In genomic region chr6:83891687-83892086, GRCm38 (mm10) we compare ENCODE assay signal across 23 mouse cellular contexts. TPM values are rescaled to one million over a fixed set of nuclear protein-coding genes. Genes with fewer than 3 reads are reported as not detected.
DNase-seq lines count a peak whose midpoint lies in the region; ATAC-seq and TF ChIP-seq lines count a peak whose summit lies in the region.
"Had no signal": no experiment of that assay in that cellular context is flagged by ENCODE, and none has a peak within 500 bp of the region (broad histone marks: within the 10 kb centered on the region; RNA-seq: fewer than 3 reads in every experiment).

No protein-coding gene starts in this region.

- TF ChIP-seq EP300 in CH12.LX (IDR thresholded peaks at IDR 0.05; ENCODE audit: low read length) (peak; percentile 65), ES-Bruce4 (IDR thresholded peaks at IDR 0.05; ENCODE audit: insufficient read depth, low read depth, low read length) (no peak)

- H3K36me3 ChIP-seq in CH12.LX (replicated peaks in 1 of 2; ENCODE audit: control insufficient read depth in 1 of 2, insufficient read depth in 1 of 2, low read length in 1 of 2) (no peaks in the 10 kb centered on the region), E14TG2a.4 (ENCODE audit: insufficient read depth, low read length) (peaks cover 10% of the 10 kb centered on the region), ES-Bruce4 (ENCODE audit: control insufficient read depth, insufficient read depth, low read length, poor library complexity, severe bottlenecking) (no peaks in the 10 kb centered on the region), ES-E14 (ENCODE audit: control insufficient read depth, insufficient read depth, low read length, poor library complexity, severe bottlenecking) (no peaks in the 10 kb centered on the region)
- H3K36me3 ChIP-seq in midbrain, embryonic 10.5 days: no peaks in the 10 kb centered on the region
- H3K36me3 ChIP-seq in heart, embryonic 12.5 days: no peaks in the 10 kb centered on the region
- H3K36me3 ChIP-seq: G1E had no signal

- no peak for TF ChIP-seq RAD21 in CH12.LX (IDR thresholded peaks at IDR 0.05; ENCODE audit: low read depth, low read length)

- no peaks in the 10 kb centered on the region for H3K79me2 ChIP-seq in CH12.LX (replicated peaks; ENCODE audit: control insufficient read depth, extremely low read depth, insufficient read depth, poor library complexity, severe bottlenecking)

- dilution Hi-C loops in CH12.LX (cut with MboI; ENCODE audit: extremely low pct_ligation_motif_present, extremely low pct_unique_long_range_greater_than_20kb, low sequenced_read_pairs): no loop called here

- H3K4me2 ChIP-seq in CH12.LX (ENCODE audit: insufficient read depth, low read depth, poor library complexity, severe bottlenecking): no peak overlapping the region
- H3K4me2 ChIP-seq in heart, embryonic 12.5 days: no peak overlapping the region

- no peak for DNase-seq in CH12.LX (ENCODE audit: extremely low read depth)
- no peak for DNase-seq in ES-E14 (ENCODE audit: low read depth, low spot score)
- no peak for DNase-seq in midbrain, embryonic 10.5 days (ENCODE audit: low spot score)
- DNase-seq in left cerebral cortex, adult 9 months (ENCODE audit: low spot score in 2 of 2): no peak
- no peak for DNase-seq in yolk sac, embryonic 10.5 days (ENCODE audit: low spot score)
- DNase-seq: adrenal gland, adult 8-10 months; adrenal gland, postnatal 10 days; adrenal gland, postnatal 25 days; adrenal gland, postnatal 36 days; B cell, adult 2 months; cerebellum, adult 11 months; cerebellum, adult 11-12 months; cerebellum, adult 18-20 months; cerebellum, adult 2 months; cerebellum, adult 8-10 months; cerebellum, adult 9-10 months had no signal

- WGBS in midbrain, embryonic 10.5 days: 84% methylated on average over 2 of the region's 2 CpGs
- WGBS in heart, embryonic 12.5 days: 74% methylated on average over 2 of the region's 2 CpGs

- no peaks in the 10 kb centered on the region for H3K9me3 ChIP-seq in CH12.LX (replicated peaks; ENCODE audit: low read length)
- no peaks in the 10 kb centered on the region; the same call in 1 of the 2 replicates for H3K9me3 ChIP-seq in E14TG2a.4 (ENCODE audit: low read length)
- H3K9me3 ChIP-seq in ES-Bruce4 (replicated peaks; ENCODE audit: control insufficient read depth, insufficient read depth, low read length, poor library complexity, severe bottlenecking): no peaks in the 10 kb centered on the region
- no peaks in the 10 kb centered on the region for H3K9me3 ChIP-seq in ES-E14 (ENCODE audit: control insufficient read depth, insufficient read depth, low read depth, low read length)
- no peaks in the 10 kb centered on the region for H3K9me3 ChIP-seq in midbrain, embryonic 10.5 days (replicated peaks)
- no peaks in the 10 kb centered on the region for H3K9me3 ChIP-seq in heart, embryonic 12.5 days (replicated peaks)
- H3K9me3 ChIP-seq: G1E had no signal

- H3K27me3 ChIP-seq in CH12.LX (replicated peaks) (no peaks in the 10 kb centered on the region), E14TG2a.4 (ENCODE audit: insufficient read depth, low read length) (no peaks in the 10 kb centered on the region), ES-Bruce4 (ENCODE audit: control insufficient read depth, insufficient read depth, low read length, poor library complexity, severe bottlenecking) (no peaks in the 10 kb centered on the region)
- no peaks in the 10 kb centered on the region for H3K27me3 ChIP-seq in midbrain, embryonic 10.5 days (ENCODE audit: low read depth, poor library complexity, severe bottlenecking)
- no peaks in the 10 kb centered on the region for H3K27me3 ChIP-seq in heart, embryonic 12.5 days (replicated peaks)
- H3K27me3 ChIP-seq: Patski had no signal

- in situ Hi-C loops in CH12.LX (cut with MboI; ENCODE audit: low pct_ligation_motif_present, low pct_unique_long_range_greater_than_20kb, low sequenced_read_pairs): no loop called here
- in situ Hi-C loops in ES-E14 (cut with MboI; ENCODE audit: low sequenced_read_pairs in 2 of 2, unreplicated experiment in 2 of 2): no loop called here

- H3K27ac ChIP-seq in CH12.LX (ENCODE audit: insufficient read depth, low read depth) (no peak overlapping the region), ES-Bruce4 (ENCODE audit: insufficient read depth, low read length) (peak overlapping the region; percentile 36), ES-E14 (ENCODE audit: insufficient read depth, low read depth, low read length, poor library complexity, severe bottlenecking) (peak overlapping the region; percentile 44; the same call in 1 of the 2 replicates)
- H3K27ac ChIP-seq in midbrain, embryonic 10.5 days (replicated peaks): no peak overlapping the region
- no peak overlapping the region for H3K27ac ChIP-seq in heart, embryonic 12.5 days (ENCODE audit: poor library complexity, severe bottlenecking)

- no peak for ATAC-seq in heart, embryonic 12.5 days (ENCODE audit: insufficient number of reproducible peaks, low FRiP score)
- ATAC-seq: activated CD4-positive, CD25-positive, alpha-beta regulatory T cell, adult 4 months; CD4-positive, CD25-positive, alpha-beta regulatory T cell, adult 4 months; Patski had no signal

- peaks cover 14 to 22% of the 10 kb centered on the region in 2 experiments; a peak in 3 of 4 replicates for H3K4me1 ChIP-seq in CH12.LX (ENCODE audit: control insufficient read depth in 1 of 2, insufficient read depth in 2 of 2)
- peaks cover 82% of the 10 kb centered on the region for H3K4me1 ChIP-seq in E14TG2a.4 (replicated peaks; ENCODE audit: low read depth, low read length)
- H3K4me1 ChIP-seq in ES-Bruce4 (ENCODE audit: control insufficient read depth, insufficient read depth, low read length): peaks cover 10% of the 10 kb centered on the region
- H3K4me1 ChIP-seq in ES-E14 (ENCODE audit: control insufficient read depth in 2 of 2, insufficient read depth in 2 of 2, low read length in 2 of 2, poor library complexity in 1 of 2): peaks cover 17 to 27% of the 10 kb centered on the region in 2 experiments
- peaks cover 12% of the 10 kb centered on the region for H3K4me1 ChIP-seq in midbrain, embryonic 10.5 days
- H3K4me1 ChIP-seq in heart, embryonic 12.5 days (replicated peaks): no peaks in the 10 kb centered on the region

- no peak for TF ChIP-seq POLR2A in CH12.LX (IDR thresholded peaks at IDR 0.05; ENCODE audit: low read depth, low read length)
- TF ChIP-seq POLR2A in ES-Bruce4 (IDR thresholded peaks at IDR 0.05; ENCODE audit: insufficient read depth, low read length): no peak

- H3K4me3 ChIP-seq in CH12.LX (replicated peaks in 1 of 3; ENCODE audit: low read depth in 2 of 3, low read length in 2 of 3, poor library complexity in 1 of 3) (no peak overlapping the region), E14TG2a.4 (replicated peaks; ENCODE audit: low read length) (peak overlapping the region; percentile 24), ES-Bruce4 (ENCODE audit: low read depth, low read length) (no peak overlapping the region), ES-E14 (ENCODE audit: insufficient read depth in 1 of 2, low read depth in 1 of 2, low read length in 2 of 2, poor library complexity in 1 of 2, severe bottlenecking in 1 of 2) (no peak overlapping the region)
- H3K4me3 ChIP-seq in midbrain, embryonic 10.5 days: no peak overlapping the region
- H3K4me3 ChIP-seq in heart, embryonic 12.5 days: no peak overlapping the region

- TF ChIP-seq CTCF in CH12.LX (conservative IDR thresholded peaks at IDR 0.05 in 1 of 2, IDR thresholded peaks at IDR 0.05 in 1 of 2; ENCODE audit: low read depth in 2 of 2, low read length in 2 of 2) (no peak), E14TG2a.4 (conservative IDR thresholded peaks at IDR 0.05; ENCODE audit: low read length) (no peak), ES-Bruce4 (IDR thresholded peaks at IDR 0.05; ENCODE audit: low read depth, low read length) (no peak)

- H3K9ac ChIP-seq in CH12.LX (ENCODE audit: insufficient read depth, low read depth) (no peak overlapping the region), ES-Bruce4 (ENCODE audit: low read depth, poor library complexity, severe bottlenecking) (no peak overlapping the region), ES-E14 (ENCODE audit: insufficient read depth, low read depth, low read length, poor library complexity, severe bottlenecking) (no peak overlapping the region)
- H3K9ac ChIP-seq in heart, embryonic 12.5 days: no peak overlapping the region

TF ChIP-seq in CH12.LX, 34 proteins besides CTCF, POLR2A, EP300 and RAD21 (continues in another document):
- TF ChIP-seq BHLHE40 (IDR thresholded peaks at IDR 0.05; ENCODE audit: low read depth, low read length): no peak
- no peak for TF ChIP-seq ZKSCAN1 (IDR thresholded peaks at IDR 0.05; ENCODE audit: borderline replicate concordance, low read depth, low read length)
- no peak for TF ChIP-seq ZC3H11A (IDR thresholded peaks at IDR 0.05; ENCODE audit: low read depth, low read length)
- no peak for TF ChIP-seq MXI1 (IDR thresholded peaks at IDR 0.05; ENCODE audit: low read depth, low read length)
- peak; percentile 67 for TF ChIP-seq JUND (conservative IDR thresholded peaks at IDR 0.05; ENCODE audit: low read depth, low read length)
- TF ChIP-seq JUN (IDR thresholded peaks at IDR 0.05; ENCODE audit: insufficient read depth, low read depth, low read length): peak; percentile 25; the same call in 1 of the 2 replicates
- TF ChIP-seq E2F4 (IDR thresholded peaks at IDR 0.05; ENCODE audit: insufficient replicate concordance, low read depth, low read length): no peak
- no peak for TF ChIP-seq NELFE (IDR thresholded peaks at IDR 0.05; ENCODE audit: low read depth, low read length)

TF ChIP-seq in ES-E14, 5 proteins besides CTCF, POLR2A, EP300 and RAD21:
- TF ChIP-seq CHD2 (IDR thresholded peaks at IDR 0.05; ENCODE audit: low read depth, low read length): no peak
- TF ChIP-seq MAFK (IDR thresholded peaks at IDR 0.05; ENCODE audit: insufficient read depth, low read depth, low read length): no peak
- TF ChIP-seq HCFC1 (IDR thresholded peaks at IDR 0.05; ENCODE audit: borderline replicate concordance, insufficient read depth, low read length): no peak
- no peak for TF ChIP-seq ZNF384 (IDR thresholded peaks at IDR 0.05; ENCODE audit: low read depth, low read length)

RNA-seq across cellular contexts. Expression of gene Zfp638, which starts 24.8 kb away (rescaled TPM):
- 48.0 and 57.7 TPM in 2 replicates for total RNA-seq in CH12.LX (2012; rRNA removed)
- 57.3 and 85.0 TPM in 2 replicates for total RNA-seq in CH12.LX (2014; rRNA removed)
- 42.1 and 51.3 TPM in 2 replicates for polyA plus RNA-seq in CH12.LX (2012; ENCODE audit: insufficient read length, low read depth)
- 162 and 177 TPM in 2 replicates for polyA plus RNA-seq in ES-Bruce4 (2011; ENCODE audit: insufficient read depth, insufficient read length, low read depth, missing spikeins)
- 96.6 and 129 TPM in 2 replicates for total RNA-seq in ES-E14 (2012; rRNA removed)
- polyA plus RNA-seq in midbrain, embryonic 10.5 days (2016; fragmentation: Nextera tagmentation; extraction: Ambion mirVana): 67.2 and 72.9 TPM in 2 replicates
- 53.2 and 56.0 TPM in 2 replicates for polyA plus RNA-seq in heart, embryonic 12.5 days (2016; fragmentation: Nextera tagmentation; extraction: Ambion mirVana)

Comparison
In these comparisons a context has a peak if more than half of its experiments do, and no peak if none do; other contexts are left out.
1. H3K27ac ChIP-seq: peak in ES-Bruce4 (single experiment) and ES-E14 (single experiment); none in CH12.LX (single experiment), midbrain, embryonic 10.5 days (single experiment) and heart, embryonic 12.5 days (single experiment).